Mouse (Mus musculus) MEL (cell line): ENCODE results near the gene Mdp1. TPM values are rescaled to one million over a fixed set of nuclear protein-coding genes. Genes with fewer than 3 reads are reported as not detected.

Source experiments
- DNase-seq: peaks from one replicate; pipeline ENCODE4 v3.0.0; 2011; ENCODE audit warnings: low read depth, low spot score
- H3K27ac ChIP-seq: 2 replicates; pipeline ENCODE4 v1.5.1; 2012; ENCODE audit warnings: low read depth, mild to moderate bottlenecking, control low read depth, low read length, moderate library complexity; ENCODE audit not compliant: control insufficient read depth
- H3K27me3 ChIP-seq, 2 experiments: fragments of 150-350 bp in 1 of 2; sonication (generic) in 1 of 2; 2 replicates each; pipeline ENCODE4 v1.6.1; 2012; ENCODE audit warnings: low read length in 2 of 2, mild to moderate bottlenecking in 2 of 2, improper control_type of control experiment in 1 of 2, moderate library complexity in 1 of 2; ENCODE audit not compliant: insufficient read depth in 2 of 2, control insufficient read depth in 1 of 2
- H3K36me3 ChIP-seq, 2 experiments: 2 replicates each; pipeline ENCODE4 v1.6.1; 2012 to 2014; ENCODE audit warnings: low read length in 2 of 2, improper control_type of control experiment in 1 of 2, inconsistent platforms in 1 of 2, mild to moderate bottlenecking in 1 of 2; ENCODE audit not compliant: insufficient read depth in 2 of 2, control insufficient read depth in 1 of 2
- H3K4me1 ChIP-seq, 2 experiments: fragments of 150-350 bp in 1 of 2; sonication (generic) in 1 of 2; 2 replicates each; pipeline ENCODE4 v1.6.1; 2012; ENCODE audit warnings: low read length in 2 of 2, improper control_type of control experiment in 1 of 2, mild to moderate bottlenecking in 1 of 2; ENCODE audit not compliant: insufficient read depth in 2 of 2, control insufficient read depth in 1 of 2
- H3K4me3 ChIP-seq, 2 experiments: fragments of 150-350 bp in 1 of 2; sonication (generic) in 1 of 2; 2 replicates each; pipeline ENCODE4 v1.5.1; 2012; ENCODE audit warnings: low read depth in 2 of 2, low read length in 2 of 2, mild to moderate bottlenecking in 2 of 2, moderate library complexity in 2 of 2, control low read depth in 1 of 2, improper control_type of control experiment in 1 of 2; ENCODE audit not compliant: control insufficient read depth in 1 of 2, insufficient read depth in 1 of 2
- H3K79me2 ChIP-seq: 2 replicates; pipeline ENCODE4 v1.6.1; 2012; ENCODE audit warnings: mild to moderate bottlenecking, low read length, moderate library complexity; ENCODE audit not compliant: control insufficient read depth, poor library complexity, insufficient read depth
- H3K9ac ChIP-seq: 2 replicates; pipeline ENCODE4 v1.6.1; 2012; ENCODE audit warnings: low read depth, mild to moderate bottlenecking, control low read depth, low read length, moderate library complexity; ENCODE audit not compliant: control insufficient read depth, poor library complexity, severe bottlenecking
- H3K9me3 ChIP-seq: fragments of 150-350 bp; sonication (generic); replicated peaks from 2 replicates; pipeline ENCODE4 v1.6.1; 2012; ENCODE audit warnings: mild to moderate bottlenecking, low read length, improper control_type of control experiment, moderate library complexity; ENCODE audit not compliant: insufficient read depth
- CHD1 ChIP-seq: IDR thresholded peaks from 2 replicates; pipeline ENCODE4 v1.6.1; 2012; ENCODE audit warnings: low read depth, mild to moderate bottlenecking, inconsistent platforms, low read length, improper control_type of control experiment
- CHD2 ChIP-seq: IDR thresholded peaks from 2 replicates; pipeline ENCODE4 v1.6.1; 2011; ENCODE audit warnings: low read length, improper control_type of control experiment
- CTCF ChIP-seq, 3 experiments: IDR thresholded peaks in 2 of 3; conservative IDR thresholded peaks in 1 of 3; 2 replicates each; pipeline ENCODE4 v1.5.1; 2011 to 2012; ENCODE audit warnings: low read length in 3 of 3, low read depth in 2 of 3, mild to moderate bottlenecking in 2 of 3, improper control_type of control experiment in 1 of 3, inconsistent platforms in 1 of 3, mixed read lengths in 1 of 3, moderate library complexity in 1 of 3; ENCODE audit not compliant: control insufficient read depth in 1 of 3, insufficient read depth in 1 of 3, poor library complexity in 1 of 3, severe bottlenecking in 1 of 3
- JUND ChIP-seq: IDR thresholded peaks from 2 replicates; pipeline ENCODE4 v1.6.1; 2011; ENCODE audit warnings: low read depth, mild to moderate bottlenecking, improper control_type of control experiment, low read length
- MAFK ChIP-seq: IDR thresholded peaks from 2 replicates; pipeline ENCODE4 v1.6.1; 2011; ENCODE audit warnings: low read depth, mild to moderate bottlenecking, low read length, improper control_type of control experiment, borderline replicate concordance
- MAX ChIP-seq: IDR thresholded peaks from 2 replicates; pipeline ENCODE4 v1.6.1; 2011; ENCODE audit warnings: low read length, improper control_type of control experiment
- MAZ ChIP-seq: IDR thresholded peaks from 2 replicates; pipeline ENCODE4 v1.6.1; 2012; ENCODE audit warnings: low read depth, mild to moderate bottlenecking, inconsistent platforms, low read length, improper control_type of control experiment
- NELFE ChIP-seq: IDR thresholded peaks from 2 replicates; pipeline ENCODE4 v1.6.1; 2011; ENCODE audit warnings: low read depth, low read length, improper control_type of control experiment
- NRF1 ChIP-seq: IDR thresholded peaks from 2 replicates; pipeline ENCODE4 v1.6.1; 2014; ENCODE audit warnings: low read depth, mild to moderate bottlenecking, inconsistent platforms, low read length, improper control_type of control experiment, moderate library complexity; ENCODE audit not compliant: poor library complexity, insufficient read depth, severe bottlenecking
- POLR2A ChIP-seq, 2 experiments: IDR thresholded peaks; 2 replicates each; pipeline ENCODE4 v1.6.1; 2011 to 2012; ENCODE audit warnings: low read length in 2 of 2, mild to moderate bottlenecking in 2 of 2, control low read depth in 1 of 2, improper control_type of control experiment in 1 of 2, low read depth in 1 of 2, moderate library complexity in 1 of 2; ENCODE audit not compliant: control insufficient read depth in 1 of 2, insufficient read depth in 1 of 2, poor library complexity in 1 of 2
- POLR2AphosphoS5 ChIP-seq: IDR thresholded peaks from 2 replicates; pipeline ENCODE4 v1.6.1; 2012; ENCODE audit warnings: low read depth, borderline replicate concordance, mild to moderate bottlenecking, inconsistent platforms, low read length, moderate library complexity, mixed read lengths
- TAL1 ChIP-seq: IDR thresholded peaks from 2 replicates; pipeline ENCODE4 v1.6.1; 2012; ENCODE audit warnings: mild to moderate bottlenecking, inconsistent platforms, low read length, moderate library complexity, mixed read lengths
- TBP ChIP-seq: IDR thresholded peaks from 2 replicates; pipeline ENCODE4 v1.8.0; 2011; ENCODE audit warnings: low read depth, low read length, improper control_type of control experiment
- UBTF ChIP-seq: IDR thresholded peaks from 2 replicates; pipeline ENCODE4 v1.6.1; 2012; ENCODE audit warnings: low read depth, mild to moderate bottlenecking, inconsistent platforms, low read length, improper control_type of control experiment, moderate library complexity, borderline replicate concordance; ENCODE audit not compliant: insufficient read depth
- USF2 ChIP-seq, 2 experiments: IDR thresholded peaks; 2 replicates each; pipeline ENCODE4 v1.6.1; 2011 to 2012; ENCODE audit warnings: improper control_type of control experiment in 2 of 2, low read length in 2 of 2, borderline replicate concordance in 1 of 2, inconsistent platforms in 1 of 2, low read depth in 1 of 2, mild to moderate bottlenecking in 1 of 2; ENCODE audit not compliant: insufficient read depth in 1 of 2
- ZC3H11A ChIP-seq: IDR thresholded peaks from 2 replicates; pipeline ENCODE4 v1.6.1; 2012; ENCODE audit warnings: low read depth, mild to moderate bottlenecking, inconsistent platforms, low read length, improper control_type of control experiment
- ZMIZ1 ChIP-seq: IDR thresholded peaks from 2 replicates; pipeline ENCODE4 v1.6.1; 2012; ENCODE audit warnings: low read depth, mild to moderate bottlenecking, inconsistent platforms, low read length, improper control_type of control experiment, moderate library complexity
- ZNF384 ChIP-seq: IDR thresholded peaks from 2 replicates; pipeline ENCODE4 v1.6.1; 2012; ENCODE audit warnings: low read depth, mild to moderate bottlenecking, inconsistent platforms, low read length, improper control_type of control experiment
- polyA plus RNA-seq, 2 experiments: library from polyadenylated mRNA; stranded (reverse) in 1 of 2; unstranded in 1 of 2; fragments of >175 nt in 1 of 2; fragments of >200 nt in 1 of 2; gene quantifications; 2 replicates each; pipeline versions ENCODE4 v1.2.1 to v1.2.4; 2012; ENCODE audit warnings: low replicate concordance in 2 of 2, low read depth in 1 of 2; ENCODE audit not compliant: insufficient read length in 2 of 2, insufficient read depth in 1 of 2, missing spikeins in 1 of 2
- total RNA-seq: library from RNA; depleted of rRNA; stranded (reverse); fragments of 300-350 nt; gene quantifications from 2 replicates; pipeline ENCODE4 v1.2.3, GENCODE M21; 2012

Gene Mdp1
- total and polyA plus RNA-seq, 3 experiments, result 25.6 to 30.6 TPM; not detected in 1

DNA sequence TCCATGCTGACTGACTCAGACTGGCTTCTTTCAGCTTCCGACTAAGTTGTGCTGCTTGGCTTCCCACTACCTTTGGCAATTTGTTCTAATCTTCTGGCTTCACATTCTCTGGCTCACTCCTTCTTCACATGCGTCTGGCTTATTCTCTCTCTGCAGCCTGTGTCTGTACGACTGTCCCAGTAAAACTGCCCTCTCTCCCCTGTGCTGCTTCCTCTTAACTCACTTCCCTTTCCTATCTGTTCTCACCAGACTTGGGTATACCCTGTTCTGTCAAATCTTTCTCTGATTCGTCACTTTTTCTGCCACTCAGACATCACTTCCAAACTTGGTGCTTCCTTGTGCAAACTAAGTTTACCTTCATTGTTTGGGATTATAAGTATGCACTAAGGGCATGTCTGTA is 36.9 kb upstream of the Mdp1 start (continued):
- TF ChIP-seq ZNF384 (no peak), JUND (no peak), CHD2 (no peak), POLR2A (IDR thresholded peaks at IDR 0.05; ENCODE audit: control insufficient read depth in 1 of 2, insufficient read depth in 1 of 2, low read depth in 1 of 2, low read length in 2 of 2, poor library complexity in 1 of 2) (peak; percentile 54 to 86; a peak in 3 of 4 replicates), CTCF (IDR thresholded peaks at IDR 0.05 in 2 of 3, conservative IDR thresholded peaks at IDR 0.05 in 1 of 3; ENCODE audit: control insufficient read depth in 1 of 3, insufficient read depth in 1 of 3, low read depth in 2 of 3, low read length in 3 of 3, poor library complexity in 1 of 3, severe bottlenecking in 1 of 3) (no peak), TAL1 (peak; percentile 72), MAZ (no peak), MAFK (no peak), NELFE (peak; percentile 80), USF2 (IDR thresholded peaks at IDR 0.05; ENCODE audit: borderline replicate concordance in 1 of 2, insufficient read depth in 1 of 2, low read depth in 1 of 2, low read length in 2 of 2) (no peak), CHD1 (no peak)

- peaks cover 0 to 1% of the 10 kb centered on the region in 2 experiments; a peak in 1 of 4 replicates for H3K27me3 ChIP-seq
- H3K79me2 ChIP-seq, result no peaks in the 10 kb centered on the region
- H3K27ac ChIP-seq, result no peak overlapping the region
- no peak for DNase-seq
- no peaks in the 10 kb centered on the region for H3K4me1 ChIP-seq
- TF ChIP-seq POLR2A (IDR thresholded peaks at IDR 0.05; ENCODE audit: control insufficient read depth in 1 of 2, insufficient read depth in 1 of 2, low read depth in 1 of 2, low read length in 2 of 2, poor library complexity in 1 of 2), result no peak
- no peak for TF ChIP-seq MAX
- TF ChIP-seq NRF1, result no peak
- no peak for TF ChIP-seq POLR2AphosphoS5
- no peak for TF ChIP-seq UBTF
- TF ChIP-seq ZNF384, result no peak
- no peak for TF ChIP-seq CTCF (IDR thresholded peaks at IDR 0.05 in 2 of 3, conservative IDR thresholded peaks at IDR 0.05 in 1 of 3; ENCODE audit: control insufficient read depth in 1 of 3, insufficient read depth in 1 of 3, low read depth in 2 of 3, low read length in 3 of 3, poor library complexity in 1 of 3, severe bottlenecking in 1 of 3)
- no peaks in the 10 kb centered on the region for H3K9me3 ChIP-seq
- H3K9ac ChIP-seq, result no peak overlapping the region
- H3K36me3 ChIP-seq, result no peaks in the 10 kb centered on the region
- H3K4me3 ChIP-seq, result no peak overlapping the region
Measured at GRCm38 (mm10) chr14:55689433-55689832, 29.1 kb upstream of the Mdp1 start.

DNA sequence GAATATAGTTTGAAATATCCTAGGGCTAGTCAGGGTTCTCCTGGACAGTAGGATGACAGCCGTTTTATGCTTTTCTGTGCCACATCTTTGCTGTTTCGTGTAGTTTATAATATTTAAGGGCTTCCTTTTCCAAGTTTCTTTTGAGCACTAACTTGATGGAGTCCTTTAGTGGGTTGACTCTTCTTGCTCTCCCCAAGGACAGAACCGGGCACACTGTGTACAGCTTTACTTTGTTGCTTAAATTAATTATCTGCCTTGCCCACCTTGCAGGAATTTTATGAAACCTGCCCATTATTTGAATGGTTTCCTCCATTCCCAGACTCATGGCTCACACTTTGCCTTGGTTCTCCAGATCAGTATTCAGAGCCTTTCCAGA is 21.8 kb upstream of the Mdp1 start:
- no peaks in the 10 kb centered on the region for H3K9me3 ChIP-seq
- H3K79me2 ChIP-seq, result peaks cover 13% of the 10 kb centered on the region
- TF ChIP-seq TBP (no peak), MAZ (no peak), MAX (no peak), ZC3H11A (no peak), ZMIZ1 (no peak)
- peaks cover 0 to 1% of the 10 kb centered on the region in 2 experiments; a peak in 1 of 4 replicates for H3K27me3 ChIP-seq
- H3K4me3 ChIP-seq, result peak overlapping the region; percentile 63 to 83
- peak overlapping the region; percentile 64 for H3K27ac ChIP-seq
- H3K4me1 ChIP-seq, result peaks cover 0 to 6% of the 10 kb centered on the region in 2 experiments; a peak in 3 of 4 replicates
- no peak for DNase-seq
- peaks cover 6 to 11% of the 10 kb centered on the region in 2 experiments for H3K36me3 ChIP-seq
- peak overlapping the region; percentile 74 for H3K9ac ChIP-seq
